Mouse (Mus musculus) embryonic fibroblast, embryonic 13.5 days (primary cell): ENCODE data around the gene Anxa6.

Source experiments
- CTCF ChIP-seq: IDR thresholded peaks from 2 replicates; pipeline ENCODE4 v1.5.1; 2011; ENCODE audit warnings: mild to moderate bottlenecking, control low read depth, low read length, moderate library complexity, borderline replicate concordance; ENCODE audit not compliant: insufficient read depth
- POLR2A ChIP-seq: IDR thresholded peaks from 2 replicates; pipeline ENCODE4 v1.6.1; 2011; ENCODE audit warnings: low read depth, mild to moderate bottlenecking, control low read depth, low read length, moderate library complexity

DNA sequence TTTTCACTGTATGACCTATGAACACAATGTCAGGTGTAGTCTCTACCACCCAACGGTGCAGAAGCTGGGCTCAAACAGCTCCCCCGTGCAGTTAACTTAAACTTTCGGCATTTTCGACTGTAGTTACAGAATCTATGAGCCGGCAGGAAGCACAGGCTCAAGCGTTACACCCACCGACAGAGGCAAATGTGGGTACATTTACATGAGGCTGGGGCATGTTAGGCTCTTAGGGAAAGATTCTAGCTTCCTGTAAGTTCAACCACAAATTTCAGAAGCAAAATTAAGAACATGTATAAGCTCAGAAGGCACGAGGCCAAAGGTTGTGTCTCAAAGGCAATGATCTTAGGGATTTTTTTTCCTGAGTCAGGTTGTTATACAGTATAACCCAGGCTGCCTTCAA, 39.2 kb upstream of the Anxa6 start:
- TF ChIP-seq CTCF (no peak), POLR2A (no peak)
